Mouse (Mus musculus): ENCODE results near the gene Mef2c. TPM values are rescaled to one million over a fixed set of nuclear protein-coding genes. Genes with fewer than 3 reads are reported as not detected.

The Mef2c gene
- polyA plus RNA-seq, 1 experiment = 0.02 TPM

- Histone ChIP-seq H3K4me3 (replicated peaks) (no peak overlapping the region), H3K9me3 (ENCODE audit: control insufficient read depth, low read length) (no peaks in the 10 kb centered on the region), H3K27me3 (ENCODE audit: control insufficient read depth) (peaks cover 34% of the 10 kb centered on the region), H3K36me3 (ENCODE audit: control insufficient read depth) (no peaks in the 10 kb centered on the region), H3K4me1 (ENCODE audit: control insufficient read depth) (peaks cover 21% of the 10 kb centered on the region)
- no peak for TF ChIP-seq TAL1 (IDR thresholded peaks at IDR 0.05; ENCODE audit: low read length)
- TF ChIP-seq GATA1 (IDR thresholded peaks at IDR 0.05; ENCODE audit: low read length) = no peak
These were observed 17.0 kb downstream of the Mef2c start for GRCm38 (mm10) chr13:83520807-83521206.

GRCm38 (mm10) chr13:83523232-83523969 is 19.6 kb downstream of the Mef2c start:
- Histone ChIP-seq H3K4me1 (ENCODE audit: control insufficient read depth) (peaks cover 13% of the 10 kb centered on the region), H3K9me3 (ENCODE audit: control insufficient read depth, low read length) (no peaks in the 10 kb centered on the region), H3K4me3 (replicated peaks) (peak overlapping the region; percentile 66), H3K36me3 (ENCODE audit: control insufficient read depth) (no peaks in the 10 kb centered on the region), H3K27me3 (ENCODE audit: control insufficient read depth) (peaks cover 37% of the 10 kb centered on the region)
- TF ChIP-seq GATA1 (IDR thresholded peaks at IDR 0.05; ENCODE audit: low read length) = no peak
- no peak for TF ChIP-seq TAL1 (IDR thresholded peaks at IDR 0.05; ENCODE audit: low read length)

- Histone ChIP-seq H3K36me3 (ENCODE audit: control insufficient read depth) (no peaks in the 10 kb centered on the region), H3K9me3 (ENCODE audit: control insufficient read depth, low read length) (no peaks in the 10 kb centered on the region), H3K4me1 (ENCODE audit: control insufficient read depth) (peaks cover 9% of the 10 kb centered on the region), H3K4me3 (replicated peaks) (peak overlapping the region; percentile 66), H3K27me3 (ENCODE audit: control insufficient read depth) (peaks cover 37% of the 10 kb centered on the region)
- TF ChIP-seq TAL1 (IDR thresholded peaks at IDR 0.05; ENCODE audit: low read length) = no peak
- TF ChIP-seq GATA1 (IDR thresholded peaks at IDR 0.05; ENCODE audit: low read length) = no peak
These were observed 20.5 kb downstream of the Mef2c start for GRCm38 (mm10) chr13:83524159-83524901.

GRCm38 (mm10) chr13:83524902-83525715 is 21.3 kb downstream of the Mef2c start:
- peaks cover 37% of the 10 kb centered on the region for H3K27me3 ChIP-seq (ENCODE audit: control insufficient read depth)
- peak overlapping the region; percentile 66 for H3K4me3 ChIP-seq (replicated peaks)
- H3K4me1 ChIP-seq (ENCODE audit: control insufficient read depth) = peaks cover 9% of the 10 kb centered on the region
- no peaks in the 10 kb centered on the region for H3K9me3 ChIP-seq (ENCODE audit: control insufficient read depth, low read length)
- H3K36me3 ChIP-seq (ENCODE audit: control insufficient read depth) = no peaks in the 10 kb centered on the region
- TF ChIP-seq GATA1 (IDR thresholded peaks at IDR 0.05; ENCODE audit: low read length) (no peak), TAL1 (IDR thresholded peaks at IDR 0.05; ENCODE audit: low read length) (no peak)

GRCm38 (mm10) chr13:83525716-83526005 is 21.8 kb downstream of the Mef2c start:
- H3K36me3 ChIP-seq (ENCODE audit: control insufficient read depth) = no peaks in the 10 kb centered on the region
- TF ChIP-seq TAL1 (IDR thresholded peaks at IDR 0.05; ENCODE audit: low read length) (no peak), GATA1 (IDR thresholded peaks at IDR 0.05; ENCODE audit: low read length) (no peak)
- no peaks in the 10 kb centered on the region for H3K9me3 ChIP-seq (ENCODE audit: control insufficient read depth, low read length)
- H3K27me3 ChIP-seq (ENCODE audit: control insufficient read depth) = peaks cover 37% of the 10 kb centered on the region
- H3K4me3 ChIP-seq (replicated peaks) = peak overlapping the region; percentile 6
- peaks cover 9% of the 10 kb centered on the region for H3K4me1 ChIP-seq (ENCODE audit: control insufficient read depth)

GRCm38 (mm10) chr13:83526066-83526465 is 22.2 kb downstream of the Mef2c start:
- TF ChIP-seq TAL1 (IDR thresholded peaks at IDR 0.05; ENCODE audit: low read length) (no peak), GATA1 (IDR thresholded peaks at IDR 0.05; ENCODE audit: low read length) (no peak)
- Histone ChIP-seq H3K36me3 (ENCODE audit: control insufficient read depth) (no peaks in the 10 kb centered on the region), H3K4me1 (ENCODE audit: control insufficient read depth) (peaks cover 9% of the 10 kb centered on the region), H3K27me3 (ENCODE audit: control insufficient read depth) (peaks cover 37% of the 10 kb centered on the region), H3K9me3 (ENCODE audit: control insufficient read depth, low read length) (no peaks in the 10 kb centered on the region), H3K4me3 (replicated peaks) (no peak overlapping the region)

GRCm38 (mm10) chr13:83527921-83528320 is 24.1 kb downstream of the Mef2c start:
- H3K4me1 ChIP-seq (ENCODE audit: control insufficient read depth) = peaks cover 9% of the 10 kb centered on the region
- H3K9me3 ChIP-seq (ENCODE audit: control insufficient read depth, low read length) = no peaks in the 10 kb centered on the region
- no peak overlapping the region for H3K4me3 ChIP-seq (replicated peaks)
- TF ChIP-seq TAL1 (IDR thresholded peaks at IDR 0.05; ENCODE audit: low read length) (no peak), GATA1 (IDR thresholded peaks at IDR 0.05; ENCODE audit: low read length) (no peak)
- H3K27me3 ChIP-seq (ENCODE audit: control insufficient read depth) = peaks cover 31% of the 10 kb centered on the region
- no peaks in the 10 kb centered on the region for H3K36me3 ChIP-seq (ENCODE audit: control insufficient read depth)

GRCm38 (mm10) chr13:83529729-83530314 is 26.0 kb downstream of the Mef2c start:
- Histone ChIP-seq H3K4me1 (ENCODE audit: control insufficient read depth) (no peaks in the 10 kb centered on the region), H3K4me3 (replicated peaks) (no peak overlapping the region), H3K36me3 (ENCODE audit: control insufficient read depth) (no peaks in the 10 kb centered on the region), H3K27me3 (ENCODE audit: control insufficient read depth) (peaks cover 12% of the 10 kb centered on the region), H3K9me3 (ENCODE audit: control insufficient read depth, low read length) (no peaks in the 10 kb centered on the region)
- no peak for TF ChIP-seq TAL1 (IDR thresholded peaks at IDR 0.05; ENCODE audit: low read length)
- no peak for TF ChIP-seq GATA1 (IDR thresholded peaks at IDR 0.05; ENCODE audit: low read length)
